Mouse (Mus musculus): Measurements from ENCODE around the gene Lpo.
A peak's percentile ranks its signal among the peaks of the same experiment; 100 is the strongest.
"Not testable (repeated sequence)": the region's sequence is repeated elsewhere in the genome, so short reads cannot be mapped to it uniquely, and the experiment has no call there.

Gene Lpo

DNA sequence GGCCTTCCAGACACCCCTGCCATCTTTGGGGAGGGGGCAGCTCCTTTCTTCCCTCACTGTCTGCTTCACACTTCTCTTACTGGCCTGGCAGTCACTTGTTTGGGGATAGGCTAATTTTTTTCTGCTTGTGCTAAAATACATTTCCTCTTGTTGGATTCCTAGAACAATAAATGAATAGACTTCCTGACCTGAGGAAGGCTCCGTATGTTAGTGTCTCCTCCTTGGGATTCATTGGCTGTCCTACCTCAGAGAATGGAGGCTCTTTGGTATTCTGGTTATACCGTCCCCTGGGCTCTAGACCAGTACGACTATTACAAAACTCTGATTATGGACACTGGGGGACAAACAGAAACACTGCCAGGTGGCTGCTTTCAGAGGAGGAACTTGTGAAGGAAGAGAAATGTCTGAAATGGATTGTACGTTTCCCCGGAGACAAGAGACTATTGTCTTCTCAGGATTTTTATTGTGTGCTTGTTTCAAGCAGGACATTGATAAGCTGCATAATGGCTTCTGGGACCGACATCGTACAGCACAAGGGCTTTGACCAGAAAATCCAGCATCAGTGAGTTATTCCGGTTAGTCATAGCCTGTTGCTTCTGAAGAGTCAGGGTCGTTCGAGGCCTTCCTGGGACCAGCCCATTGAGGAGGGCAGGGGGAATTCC, at the start of gene Lpo:
Lpo (minus strand) TSS at position 51 of the 662 bp plus-strand sequence.
- DNase-seq (ENCODE audit: low spot score) = no peak

DNA sequence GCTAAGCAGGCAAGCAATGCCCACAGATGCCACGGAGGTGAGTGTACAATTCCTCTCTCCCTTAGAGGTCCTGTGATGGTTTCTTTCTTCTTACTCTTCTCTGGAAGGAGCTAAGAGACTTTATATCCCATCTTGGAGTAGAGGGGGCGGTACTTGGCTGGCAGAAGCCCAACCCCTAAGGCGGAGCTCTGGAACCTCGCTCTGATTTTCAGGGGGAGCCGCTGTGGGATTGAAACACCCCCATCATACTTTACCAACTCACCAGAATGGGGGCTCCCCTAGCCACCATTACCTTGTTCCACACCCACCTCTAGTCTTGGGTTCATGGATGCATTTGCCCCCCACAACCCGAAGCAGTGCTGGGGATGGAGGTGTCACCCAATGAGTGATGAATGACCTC, 47.3 kb upstream of the Lpo start, which contains the start of gene Epx:
Epx (minus strand) TSS at position 101 of the 400 bp plus-strand sequence.
- no peak for DNase-seq (ENCODE audit: low spot score)

DNA sequence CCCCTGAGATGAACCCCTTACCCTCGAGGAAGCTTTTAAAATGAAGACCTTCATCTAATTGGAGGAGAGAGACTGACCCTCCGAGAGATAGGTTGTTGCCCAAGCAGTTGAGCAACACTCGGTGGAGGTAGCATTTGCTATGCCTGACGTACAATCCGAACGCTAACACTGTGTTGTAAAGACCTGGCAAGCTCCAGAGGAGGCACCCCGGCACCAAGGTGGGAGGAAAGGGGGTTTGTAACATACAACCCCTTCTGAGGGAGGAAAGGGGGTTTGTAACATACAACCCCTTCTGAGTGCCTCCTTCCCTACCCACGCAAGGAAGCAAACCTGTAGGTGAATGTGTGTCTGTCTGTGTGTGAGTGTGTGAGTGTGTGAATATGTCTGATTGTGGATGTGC, 43.7 kb upstream of the Lpo start:
- DNase-seq (ENCODE audit: low spot score) = no peak

DNA sequence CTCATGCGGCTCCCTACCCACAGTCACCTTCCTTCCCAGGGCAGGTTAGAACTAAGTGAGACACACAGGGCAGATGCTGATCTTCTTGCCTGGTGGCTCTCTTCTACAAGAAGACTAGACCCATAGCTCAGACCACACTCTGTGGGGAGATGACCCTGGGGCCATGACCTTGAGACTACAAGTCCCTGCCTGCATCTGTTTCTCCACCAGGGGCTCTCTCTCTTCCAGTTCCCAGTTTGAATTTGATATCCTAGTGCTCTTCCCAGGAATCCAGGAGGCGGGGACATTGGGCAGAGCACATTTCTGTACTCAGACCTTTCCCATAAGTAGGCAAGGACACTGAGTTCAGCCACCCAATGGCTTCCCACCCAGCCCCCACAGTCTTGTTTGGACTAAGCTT, 42.0 kb upstream of the Lpo start:
- no peak for DNase-seq (ENCODE audit: low spot score)

DNA sequence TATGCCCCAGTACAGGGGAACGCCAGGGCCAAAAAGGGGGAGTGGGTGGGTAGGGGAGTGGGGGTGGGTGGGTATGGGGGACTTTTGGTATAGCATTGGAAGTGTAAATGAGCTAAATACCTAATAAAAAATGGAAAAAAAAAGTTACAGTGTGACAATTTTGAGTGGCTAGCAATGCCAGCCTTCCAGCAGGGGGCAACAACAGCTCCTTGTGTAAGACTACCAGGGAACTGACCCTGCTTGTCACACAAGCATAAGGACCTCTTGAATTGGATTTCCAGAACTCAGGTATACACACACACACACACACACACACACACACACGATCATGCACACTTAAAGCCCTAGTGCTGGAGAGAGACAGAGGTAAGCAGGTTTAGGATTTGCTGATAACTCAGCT, 38.8 kb upstream of the Lpo start:
- DNase-seq (ENCODE audit: low spot score) = not testable (repeated sequence)

DNA sequence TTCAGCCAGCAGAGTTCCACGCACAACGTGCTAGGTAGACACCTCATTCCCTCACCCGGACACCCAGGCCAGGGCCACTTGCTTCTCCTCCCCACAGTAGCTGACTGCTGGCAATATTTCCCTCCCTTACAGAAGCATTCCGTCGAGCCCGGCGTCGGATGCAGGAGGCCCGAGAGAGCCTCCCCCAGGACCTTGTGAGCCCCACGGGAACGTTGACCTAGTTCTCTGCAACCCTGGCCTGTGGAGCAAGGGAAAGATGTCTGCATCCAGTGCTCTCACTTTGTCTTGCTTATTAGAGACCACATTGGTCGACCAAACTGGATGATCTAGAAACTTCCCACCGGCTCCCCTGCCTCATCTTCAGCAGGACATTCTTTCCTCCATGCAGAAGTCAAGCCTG, 34.7 kb upstream of the Lpo start:
- DNase-seq (ENCODE audit: low spot score) = no peak

DNA sequence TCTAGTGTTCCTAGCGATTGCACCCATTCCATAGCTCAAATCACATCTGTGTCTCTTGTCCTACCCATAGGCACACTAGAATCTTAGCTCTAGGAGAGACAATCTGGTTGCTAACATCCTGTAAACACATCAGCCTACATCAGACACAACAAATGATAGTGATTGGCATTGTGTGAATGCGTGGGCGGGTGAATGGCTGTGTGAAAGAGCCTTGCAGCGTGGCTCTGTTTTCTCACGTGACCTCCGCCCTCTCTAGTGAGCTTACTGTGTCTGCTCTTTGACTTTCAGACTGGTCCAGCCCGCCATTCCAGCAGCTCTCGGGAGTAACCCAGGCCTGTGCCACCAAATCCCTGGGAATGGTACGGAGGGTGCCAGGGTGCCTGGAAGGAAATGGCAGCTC, 32.3 kb upstream of the Lpo start:
- DNase-seq (ENCODE audit: low spot score) = no peak

DNA sequence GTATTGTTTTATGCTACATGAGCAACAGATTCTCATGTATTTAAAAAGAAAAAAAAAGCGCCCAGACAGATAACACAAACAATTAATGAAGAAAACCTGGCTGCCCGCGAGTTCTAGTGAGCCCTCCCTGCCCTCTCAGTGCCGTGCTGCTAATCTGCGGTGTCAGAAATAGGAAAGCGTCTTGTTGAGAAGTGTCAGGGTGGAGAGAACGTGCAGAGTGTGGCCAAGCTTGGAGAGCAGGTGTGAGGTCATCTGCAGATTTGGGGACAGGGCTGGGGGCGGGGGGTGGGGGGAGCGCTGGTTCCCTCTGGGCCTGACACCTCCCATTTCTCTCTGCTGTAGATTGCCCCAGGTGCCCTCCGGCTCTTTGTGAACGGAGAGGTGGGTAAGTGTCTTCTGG, 31.2 kb upstream of the Lpo start:
- DNase-seq (ENCODE audit: low spot score) = no peak

DNA sequence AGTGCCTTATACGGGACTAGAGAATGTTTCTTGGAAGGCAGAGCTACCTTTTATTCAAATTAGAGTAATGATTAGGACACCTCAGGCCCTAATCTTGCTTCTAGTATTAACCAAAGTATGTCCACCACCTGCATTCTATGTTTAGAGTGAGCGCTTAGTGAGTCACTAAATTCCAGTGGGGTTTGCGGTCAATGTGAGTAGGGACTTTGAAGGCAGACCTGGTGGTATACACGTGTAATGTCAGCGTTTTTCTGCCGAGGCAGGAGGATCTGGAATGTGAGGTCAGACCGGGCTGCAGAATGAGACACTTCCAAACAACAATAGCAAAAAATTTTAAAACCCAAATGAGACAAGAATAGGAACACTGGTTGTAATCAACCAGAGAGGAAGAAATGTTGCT, 26.5 kb upstream of the Lpo start:
- no peak for DNase-seq (ENCODE audit: low spot score)

DNA sequence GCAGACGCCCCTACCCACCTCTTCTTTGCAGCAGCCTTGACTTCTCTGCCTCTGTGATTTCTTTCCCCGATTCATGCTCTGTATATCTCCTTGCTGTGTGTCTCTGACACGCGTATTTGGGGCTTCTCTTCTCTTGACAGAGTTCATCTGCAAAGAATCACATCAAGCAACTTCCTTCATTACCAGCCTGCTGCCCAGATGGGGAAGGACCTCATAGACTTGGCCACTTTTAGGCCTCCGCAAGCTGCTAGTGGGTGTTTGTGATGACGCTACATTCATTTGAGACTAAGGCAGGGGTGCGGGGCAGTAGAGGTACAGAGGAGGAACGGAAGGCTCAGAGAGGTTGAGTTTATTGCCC, 25.5 kb upstream of the Lpo start:
- DNase-seq (ENCODE audit: low spot score) = peak; percentile 28

DNA sequence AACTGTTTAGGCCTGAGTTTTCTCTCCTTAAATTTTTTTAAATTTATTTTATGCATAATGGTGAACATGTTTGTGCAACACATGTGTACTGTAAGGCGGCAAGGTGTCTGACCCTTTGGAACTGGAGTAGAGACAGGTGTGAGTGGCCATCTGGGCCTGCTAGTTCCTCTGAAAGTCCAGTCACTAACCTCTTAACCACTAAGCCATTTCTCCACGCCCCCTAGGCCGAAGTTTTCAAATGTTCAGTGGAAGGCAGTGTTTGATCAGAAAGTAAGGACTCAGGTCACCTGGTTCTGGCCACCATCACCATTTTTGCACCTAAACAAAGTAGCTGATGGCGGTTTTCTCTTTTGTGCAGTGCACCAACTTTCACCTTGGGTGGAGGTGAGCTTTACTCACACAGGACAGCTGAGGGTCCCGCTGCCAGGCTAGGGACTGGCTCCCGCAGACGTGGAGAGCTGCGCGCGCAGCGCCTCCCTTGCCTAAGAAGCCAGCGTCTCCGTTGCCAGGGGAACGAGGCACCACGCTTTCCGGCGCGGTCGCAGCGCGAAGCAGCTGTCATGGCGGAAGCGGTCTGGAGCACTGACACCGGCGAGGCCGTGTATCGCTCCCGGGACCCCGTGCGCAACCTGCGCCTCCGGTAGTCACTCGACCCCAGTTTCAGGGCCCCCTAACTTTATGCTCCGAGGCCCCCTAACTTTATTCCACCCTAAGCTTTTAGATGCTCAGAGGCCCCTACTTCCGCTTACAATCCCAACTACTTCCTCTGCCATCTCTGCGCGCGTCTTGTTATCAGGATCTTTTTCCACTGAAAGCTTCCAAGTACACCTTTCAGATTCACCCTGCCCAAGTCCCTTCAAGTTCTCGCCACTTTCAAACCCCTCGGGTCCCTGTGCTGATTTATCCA, 24.9 kb upstream of the Lpo start, which contains the start of gene Mks1:
Mks1 (plus strand) TSS at position 526 of the 907 bp plus-strand sequence.
- DNase-seq (ENCODE audit: low spot score) = peak; percentile 90

DNA sequence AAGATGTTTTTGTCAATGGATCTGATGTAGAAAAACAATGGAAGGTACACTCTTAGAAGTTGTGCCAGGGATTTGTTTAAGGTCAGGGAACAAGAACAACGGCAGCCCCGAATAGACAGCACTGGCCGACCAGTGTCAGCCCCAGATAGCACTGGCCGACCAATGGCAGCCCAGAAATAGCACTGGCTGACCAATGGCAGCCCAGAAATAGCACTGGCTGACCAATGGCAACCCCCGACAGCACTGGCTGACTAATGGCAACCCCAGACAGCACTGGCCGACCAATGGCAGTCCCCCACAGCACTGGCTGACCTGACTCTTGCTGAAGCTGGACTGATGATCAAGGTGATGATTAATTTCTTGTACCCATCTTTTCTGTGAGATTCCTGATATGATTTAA, 19.8 kb upstream of the Lpo start:
- DNase-seq (ENCODE audit: low spot score) = no peak

DNA sequence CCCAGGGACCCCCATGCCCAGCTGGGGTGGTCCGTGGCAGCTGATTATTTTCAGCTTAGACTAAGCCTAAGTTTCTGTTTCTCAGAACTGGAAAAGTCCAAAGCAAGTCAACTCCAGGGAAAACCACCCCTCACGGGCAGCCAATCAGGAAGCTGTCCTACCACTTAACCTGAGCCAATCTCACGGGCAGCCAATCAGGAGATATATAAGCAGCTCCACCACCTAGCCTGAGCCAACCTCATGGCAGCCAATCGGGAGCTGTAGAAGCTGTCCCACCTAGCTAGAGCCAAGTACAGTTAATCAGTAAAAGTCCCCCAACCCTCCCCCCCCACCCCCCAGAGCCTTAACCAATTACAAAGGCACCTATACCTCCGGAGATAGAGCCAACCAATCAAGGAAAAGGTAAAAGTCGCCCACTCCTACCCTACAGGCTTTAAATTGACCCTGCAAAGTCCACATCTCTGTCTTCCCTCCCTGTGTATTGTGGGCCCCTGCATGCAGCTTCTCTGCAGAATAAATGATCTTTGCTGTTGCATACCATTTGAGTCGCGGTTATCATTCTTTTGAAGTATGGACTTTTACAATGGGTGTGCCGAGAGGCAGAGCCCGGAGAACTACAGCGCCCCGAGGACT, 19.0 kb upstream of the Lpo start:
- DNase-seq (ENCODE audit: low spot score) = no peak

DNA sequence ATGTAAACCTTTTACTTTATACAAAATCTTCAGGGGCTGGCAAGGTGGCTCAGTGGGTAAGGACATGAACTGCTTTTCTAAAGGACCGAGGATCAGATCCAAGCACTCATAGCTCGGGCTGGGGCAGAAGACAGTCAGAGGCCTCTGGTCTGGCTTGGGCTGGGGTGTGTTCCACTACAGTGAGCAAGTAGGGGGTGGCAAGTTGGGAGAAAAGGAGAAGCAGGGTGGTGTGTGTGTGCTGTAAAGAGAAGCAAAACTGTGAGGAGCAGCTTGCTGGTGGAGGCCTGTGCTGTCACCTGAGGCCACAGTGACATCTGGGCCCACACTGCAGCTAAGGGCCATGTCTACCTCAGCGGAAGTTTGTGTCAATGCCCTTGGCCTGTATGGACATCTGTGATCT, 13.3 kb upstream of the Lpo start:
- DNase-seq (ENCODE audit: low spot score) = no peak

DNA sequence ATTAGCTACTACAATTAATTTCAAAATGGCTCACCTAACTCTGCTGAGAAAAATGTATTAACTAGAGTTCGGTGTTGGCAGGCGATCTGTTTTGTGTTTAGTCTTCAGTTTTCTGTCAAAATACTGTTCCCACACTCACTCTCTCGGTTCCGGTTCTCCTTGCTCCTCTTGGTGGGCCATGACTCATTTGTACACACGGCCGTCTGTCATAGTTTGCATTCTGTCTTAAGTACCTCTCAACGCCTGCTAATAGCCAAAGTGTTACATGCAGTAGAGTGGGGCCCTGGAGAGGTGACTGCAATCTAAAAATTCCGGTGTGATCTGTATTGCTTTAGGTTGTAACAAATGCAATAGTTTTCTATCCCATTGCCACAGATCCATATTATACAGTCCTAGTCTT, 12.6 kb upstream of the Lpo start:
- no peak for DNase-seq (ENCODE audit: low spot score)

DNA sequence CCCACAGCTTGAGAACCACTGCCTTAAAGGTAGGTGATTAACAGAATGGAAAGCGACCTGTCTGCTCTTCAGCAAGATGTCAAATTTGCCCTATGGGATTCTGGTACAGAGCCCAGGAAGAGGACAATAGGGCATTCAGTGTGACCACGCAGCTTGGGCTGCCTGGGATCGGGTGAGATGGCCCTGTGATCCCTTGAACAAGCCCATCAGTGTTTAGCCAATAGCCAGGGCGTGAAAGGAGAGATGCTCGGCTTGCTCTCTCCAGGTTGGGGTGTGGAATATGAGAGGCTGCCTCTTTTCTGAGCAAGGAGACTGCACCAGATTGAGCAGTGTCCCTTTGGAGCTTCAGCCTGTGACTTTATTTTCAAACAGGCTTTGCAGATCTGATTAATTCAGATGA, 6.6 kb downstream of the Lpo start:
- DNase-seq (ENCODE audit: low spot score) = peak; percentile 37

DNA sequence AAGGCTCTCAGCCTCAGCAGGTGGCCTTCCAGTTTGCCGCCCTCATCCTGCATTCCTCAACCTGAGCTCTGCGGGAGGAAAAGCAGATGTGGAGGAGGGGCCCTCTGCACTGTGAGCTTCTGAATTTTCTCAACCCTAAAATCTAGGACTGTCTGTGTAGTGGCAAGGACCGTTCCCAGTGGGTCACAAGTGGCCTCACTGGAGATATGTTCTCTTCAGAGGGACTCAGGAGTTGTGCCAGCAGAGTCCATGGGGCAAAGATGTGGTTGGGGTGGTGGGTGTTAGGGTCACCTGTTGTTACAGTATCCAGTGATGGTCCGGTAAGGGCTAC, 10.7 kb downstream of the Lpo start:
- no peak for DNase-seq (ENCODE audit: low spot score)

DNA sequence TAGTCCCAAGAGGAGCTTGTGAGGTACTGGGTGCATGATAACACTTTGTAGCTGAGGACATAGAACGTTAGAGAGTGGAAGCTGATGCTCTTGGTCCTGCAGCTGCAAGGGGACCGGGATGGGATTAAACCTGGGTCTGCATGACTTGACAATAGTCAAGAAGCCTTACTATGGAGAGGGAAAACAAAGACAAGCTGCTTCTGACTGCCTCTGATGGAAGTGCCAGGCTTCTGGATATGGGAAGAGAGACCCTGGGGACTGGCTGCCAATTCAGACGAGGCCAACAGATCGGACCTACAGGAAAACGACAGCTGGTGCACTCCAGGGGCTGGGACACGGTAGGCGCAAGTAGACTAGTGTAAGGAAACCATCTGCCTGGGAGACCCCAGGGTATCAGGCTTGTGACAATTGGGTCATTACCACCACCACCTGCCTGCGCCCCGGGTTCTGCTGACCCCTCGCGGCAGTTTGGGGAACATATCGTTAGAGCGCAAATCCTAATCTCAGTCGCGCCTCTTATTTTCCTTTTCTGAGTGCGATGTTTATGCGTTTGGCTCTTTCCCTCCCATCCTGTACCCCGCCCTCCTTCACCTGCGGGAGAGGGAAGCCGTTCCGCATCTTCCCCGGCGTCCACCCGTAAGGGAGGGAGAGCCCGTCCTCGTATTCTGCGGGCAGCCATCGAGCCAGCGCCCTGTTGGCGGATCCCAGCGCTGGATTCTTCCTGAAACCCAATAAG, 11.2 kb downstream of the Lpo start:
- peak; percentile 43 for DNase-seq (ENCODE audit: low spot score)

DNA sequence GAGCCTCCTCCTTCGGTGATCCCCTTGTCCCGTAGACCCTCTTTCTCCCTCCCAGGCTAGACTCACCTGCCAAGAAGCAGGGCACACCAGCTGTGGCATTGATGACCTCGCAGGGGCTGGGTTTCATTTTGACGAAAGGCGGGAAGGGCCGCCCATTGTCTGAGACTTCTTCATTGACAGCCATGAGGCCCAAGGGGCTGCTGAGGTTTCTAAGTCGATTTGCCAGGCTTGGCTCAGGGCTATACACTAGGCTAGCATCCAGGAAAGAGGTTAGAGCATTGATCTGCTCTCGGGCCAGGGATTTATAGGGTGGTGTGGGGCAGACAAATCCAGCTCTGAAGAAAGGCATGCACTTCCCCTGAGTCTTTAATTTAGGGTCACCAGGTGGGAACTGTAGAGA, 13.3 kb downstream of the Lpo start:
- no peak for DNase-seq (ENCODE audit: low spot score)

DNA sequence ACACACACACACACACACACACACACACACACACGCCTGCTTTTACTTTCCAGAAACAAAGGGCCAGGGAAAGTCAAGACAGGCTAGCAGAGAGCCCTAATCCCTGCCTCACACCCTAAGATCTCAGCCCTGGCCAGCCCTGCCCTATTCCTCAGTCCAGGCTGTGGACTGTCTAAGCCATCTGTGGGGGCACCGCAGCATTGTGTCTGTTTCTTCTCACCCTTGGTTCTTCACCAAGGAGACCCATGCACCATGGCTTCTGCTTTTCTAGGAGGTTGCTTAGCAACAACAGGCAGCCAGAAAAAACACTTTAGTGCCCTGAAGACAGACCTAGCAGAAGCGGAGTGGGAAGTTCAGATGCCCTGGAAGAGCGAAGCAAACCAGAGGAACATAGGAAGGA, 16.7 kb downstream of the Lpo start:
- no peak for DNase-seq (ENCODE audit: low spot score)

DNA sequence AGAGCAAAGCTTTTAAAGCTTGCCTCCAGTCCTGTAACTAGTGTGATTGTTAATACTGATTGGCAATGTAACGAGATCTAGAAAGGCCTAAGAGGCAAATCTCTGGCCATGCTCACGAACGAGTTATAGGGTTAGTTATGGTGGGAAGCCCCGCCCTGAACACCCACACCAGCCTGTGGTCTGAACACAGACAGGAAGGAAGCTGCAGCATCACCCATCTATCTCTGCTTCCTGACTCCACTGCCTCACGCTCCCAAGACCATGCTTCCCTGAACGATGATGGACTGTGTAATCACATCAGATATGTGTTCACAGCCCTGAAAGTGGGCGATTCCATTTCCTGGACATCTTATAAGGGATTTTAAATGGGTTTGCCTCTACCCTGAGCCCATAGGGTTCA, 19.9 kb downstream of the Lpo start:
- no peak for DNase-seq (ENCODE audit: low spot score)

DNA sequence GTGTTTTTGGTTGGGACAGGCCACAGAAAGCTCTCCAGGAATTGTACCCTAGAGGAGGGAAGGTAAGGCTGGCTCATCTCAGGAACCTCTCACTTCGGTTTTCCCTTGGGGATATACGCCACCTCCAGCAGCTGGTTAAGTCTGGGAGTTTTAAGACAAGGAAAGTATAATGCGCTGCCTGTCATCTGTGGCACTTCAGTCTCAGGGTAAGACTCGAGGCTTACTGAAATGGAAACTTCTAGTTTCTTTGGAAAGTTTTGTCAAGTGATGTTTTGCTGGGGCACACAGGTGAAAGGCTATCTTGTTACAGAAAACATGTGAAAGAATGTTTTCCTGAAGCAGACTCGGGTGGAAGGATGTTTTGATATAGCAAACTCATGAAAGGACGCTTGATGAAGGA, 20.7 kb downstream of the Lpo start:
- DNase-seq (ENCODE audit: low spot score) = no peak

DNA sequence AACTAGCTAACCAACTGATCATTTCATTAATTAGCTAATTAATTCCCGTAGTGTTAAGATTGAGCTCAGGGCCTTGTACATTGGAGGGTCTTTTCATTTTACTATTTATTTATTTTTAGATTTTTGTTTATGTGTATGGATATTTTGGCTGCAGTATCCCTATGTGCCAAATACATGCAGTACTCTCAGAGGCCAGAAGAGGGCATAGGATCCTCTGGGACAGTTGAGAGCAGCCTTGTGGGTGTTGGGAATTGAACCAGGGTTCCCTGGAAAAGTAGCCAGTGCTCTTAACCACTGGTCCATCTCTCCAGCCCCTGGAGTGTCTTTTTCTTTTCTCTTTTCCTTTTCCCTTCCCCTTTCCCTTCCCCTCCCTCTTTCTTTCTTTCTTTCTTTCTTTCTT, 22.6 kb downstream of the Lpo start:
- DNase-seq (ENCODE audit: low spot score) = no peak

Measured in layer of hippocampus, adult 11-12 months (tissue).